Mouse (Mus musculus) embryonic fibroblast, embryonic 13.5 days (primary cell): Measurements from ENCODE around the gene Slc25a51.

ENCODE experiments used
- CTCF ChIP-seq: IDR thresholded peaks from 2 replicates; pipeline ENCODE4 v1.5.1; 2011; ENCODE audit warnings: mild to moderate bottlenecking, control low read depth, low read length, moderate library complexity, borderline replicate concordance; ENCODE audit not compliant: insufficient read depth
- POLR2A ChIP-seq: IDR thresholded peaks from 2 replicates; pipeline ENCODE4 v1.6.1; 2011; ENCODE audit warnings: low read depth, mild to moderate bottlenecking, control low read depth, low read length, moderate library complexity

- TF ChIP-seq POLR2A (peak; percentile 93), CTCF (no peak)
These were observed at the start of gene Slc25a51 for GRCm38 (mm10) chr4:45408427-45409132.
